Mouse (Mus musculus) E14TG2a.4 (cell line): ENCODE measurements around the gene Asxl1.

Source experiments
- CTCF ChIP-seq: conservative IDR thresholded peaks from 2 replicates; pipeline ENCODE4 v1.5.1; 2014; ENCODE audit warnings: low read length
- POU5F1 ChIP-seq: IDR thresholded peaks from 2 replicates; pipeline ENCODE4 v1.6.1; 2014; ENCODE audit warnings: low read length, borderline replicate concordance

DNA sequence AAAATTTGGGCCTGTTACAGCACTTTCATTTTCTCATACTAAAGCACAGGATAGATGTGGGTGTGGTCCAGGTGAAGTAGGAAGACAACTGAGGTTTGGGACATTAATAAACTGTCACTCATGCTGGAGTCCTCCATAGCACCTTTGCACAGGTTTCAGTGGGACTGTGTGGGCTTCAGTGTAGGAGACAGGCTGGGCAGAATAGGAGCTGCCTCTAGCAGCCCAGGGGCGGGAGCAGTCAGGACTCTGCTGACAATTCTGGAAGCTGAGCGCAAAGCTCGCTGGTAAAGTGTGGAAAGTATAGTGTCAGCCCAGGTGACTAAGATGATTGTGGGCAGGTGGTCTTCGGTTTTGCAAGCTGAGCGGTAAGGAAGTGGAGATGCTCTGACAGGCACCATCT is 44.5 kb upstream of the Asxl1 start:
- no peak for TF ChIP-seq POU5F1
- TF ChIP-seq CTCF: no peak
